Mouse (Mus musculus) frontal cortex, adult 2 months (tissue): ENCODE data around the gene Olfr314. TPM values are rescaled to one million over a fixed set of nuclear protein-coding genes. Genes with fewer than 3 reads are reported as not detected.
"Not testable (repeated sequence)": the region's sequence is repeated elsewhere in the genome, so short reads cannot be mapped to it uniquely, and the experiment has no call there.

Experiments
- DNase-seq, 2 experiments: peaks; one replicate each; pipeline ENCODE4 v3.0.0; 2022; ENCODE audit warnings: low spot score in 1 of 2; ENCODE audit errors: extremely low spot score in 1 of 2
- polyA plus RNA-seq: library from polyadenylated mRNA; depleted of rRNA; stranded (reverse); fragments of >200 nt; gene quantifications from 2 replicates; pipeline ENCODE4 v1.2.3, GENCODE M21; 2012; rRNA removed

Olfr314 gene
- polyA plus RNA-seq, 1 experiment: not detected

DNA sequence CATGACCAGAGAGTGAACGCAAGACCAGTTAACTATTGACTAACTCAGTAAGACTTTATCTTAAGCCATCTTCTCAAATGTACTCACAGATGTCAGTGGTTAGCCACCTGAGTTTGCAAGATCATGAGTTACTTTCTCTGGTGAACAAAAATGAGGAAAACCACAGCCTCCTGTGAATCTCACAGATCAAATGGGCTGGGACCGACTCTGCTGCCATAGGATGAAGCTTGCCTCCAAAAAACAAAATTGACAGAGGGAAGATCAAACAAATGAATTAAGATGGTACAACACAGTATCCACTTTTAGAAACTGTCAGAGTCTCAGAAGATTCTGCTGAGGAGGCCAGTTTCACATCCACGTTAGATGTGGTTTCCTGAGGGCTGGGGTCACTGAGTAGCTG, 47.0 kb downstream of the Olfr314 start:
- no peak for DNase-seq

DNA sequence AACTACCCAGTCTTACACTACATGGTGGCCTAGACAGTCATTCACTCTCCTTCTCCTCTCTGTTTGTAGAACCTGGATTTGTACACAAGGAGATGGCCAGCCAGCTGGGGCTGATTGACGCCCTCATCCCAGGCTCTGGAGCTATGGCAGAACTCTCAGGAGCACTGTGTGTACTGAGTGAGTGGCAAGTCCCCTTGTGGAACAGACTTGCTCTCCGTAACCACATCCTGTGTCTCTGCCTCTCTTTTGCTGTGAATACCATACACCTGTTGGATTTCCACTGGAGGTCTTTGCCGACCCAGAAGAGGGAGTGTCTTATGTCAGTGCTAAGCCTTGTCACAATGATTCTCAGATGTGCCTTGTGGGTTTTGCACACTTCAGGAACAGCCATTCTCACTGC, 49.8 kb downstream of the Olfr314 start:
- DNase-seq: not testable (repeated sequence)

Other genes starting within 250 kb of the Olfr314 start
- not detected in 2 replicates for gene Olfr330, start 248.1 kb upstream of the Olfr314 start, polyA plus RNA-seq
- not detected in 2 replicates for gene Olfr329-ps, start 236.5 kb upstream of the Olfr314 start, polyA plus RNA-seq
- gene Olfr328, start 227.3 kb upstream of the Olfr314 start, polyA plus RNA-seq: not detected in 2 replicates
- gene Olfr224, start 212.4 kb upstream of the Olfr314 start, polyA plus RNA-seq: not detected in 2 replicates
- gene Olfr325, start 205.2 kb upstream of the Olfr314 start, polyA plus RNA-seq: not detected in 2 replicates
- gene Olfr324, start 187.8 kb upstream of the Olfr314 start, polyA plus RNA-seq: 0.02 and 0.06 TPM in 2 replicates
- not detected in 2 replicates for gene 2210407C18Rik, start 166.9 kb upstream of the Olfr314 start, polyA plus RNA-seq
- not detected in 2 replicates for gene Olfr323, start 152.5 kb upstream of the Olfr314 start, polyA plus RNA-seq
- gene Trim58, start 142.5 kb upstream of the Olfr314 start, polyA plus RNA-seq: 0.08 and 0.12 TPM in 2 replicates
- gene Olfr322, start 124.2 kb upstream of the Olfr314 start, polyA plus RNA-seq: not detected in 2 replicates
- not detected in 2 replicates for gene Olfr320, start 101.9 kb upstream of the Olfr314 start, polyA plus RNA-seq
- gene Olfr319, start 83.8 kb upstream of the Olfr314 start, polyA plus RNA-seq: not detected in 2 replicates
- gene Olfr318, start 58.9 kb upstream of the Olfr314 start, polyA plus RNA-seq: not detected in 2 replicates
- 0.06 TPM in 1 of 2 replicates, not detected in the other for gene Olfr317, start 43.7 kb upstream of the Olfr314 start, polyA plus RNA-seq
- gene Olfr316, start 30.2 kb upstream of the Olfr314 start, polyA plus RNA-seq: 1.7 and 3.6 TPM in 2 replicates
- gene Olfr315, start 9.8 kb upstream of the Olfr314 start, polyA plus RNA-seq: not detected in 2 replicates
- gene Fam183b, start 19.0 kb downstream of the Olfr314 start, polyA plus RNA-seq: 1.2 TPM in 2 replicates
- gene Olfr313, start 32.0 kb downstream of the Olfr314 start, polyA plus RNA-seq: not detected in 2 replicates
- 0.02 TPM in 1 of 2 replicates, not detected in the other for gene Olfr312, start 46.3 kb downstream of the Olfr314 start, polyA plus RNA-seq
- 0.06 TPM in 1 of 2 replicates, not detected in the other for gene Olfr311, start 56.3 kb downstream of the Olfr314 start, polyA plus RNA-seq
- 19.7 and 22.5 TPM in 2 replicates for gene Gm12258, start 64.2 kb downstream of the Olfr314 start, polyA plus RNA-seq
- gene 2810021J22Rik, start 84.3 kb downstream of the Olfr314 start, polyA plus RNA-seq: 6.9 and 7.5 TPM in 2 replicates
- gene Zfp39, start 121.3 kb downstream of the Olfr314 start, polyA plus RNA-seq: 6.3 and 6.4 TPM in 2 replicates
- 0.19 and 0.26 TPM in 2 replicates for gene Btnl10, start 135.0 kb downstream of the Olfr314 start, polyA plus RNA-seq
- gene Rnf187, start 156.0 kb downstream of the Olfr314 start, polyA plus RNA-seq: 554 and 589 TPM in 2 replicates
- 174 and 184 TPM in 2 replicates for gene Hist3h2ba, start 166.0 kb downstream of the Olfr314 start, polyA plus RNA-seq
- 54.3 and 57.7 TPM in 2 replicates for gene Hist3h2a, start 171.7 kb downstream of the Olfr314 start, polyA plus RNA-seq
- 7.8 and 9.7 TPM in 2 replicates for gene Trim17, start 171.7 kb downstream of the Olfr314 start, polyA plus RNA-seq
- gene Trim11, start 195.1 kb downstream of the Olfr314 start, polyA plus RNA-seq: 26.2 and 28.4 TPM in 2 replicates